ENCODE assay signal across 27 mouse cellular contexts in genomic region chr19:3991562-3991961, GRCm38 (mm10). TPM values are rescaled to one million over a fixed set of nuclear protein-coding genes. Genes with fewer than 3 reads are reported as not detected.
A peak's percentile ranks its signal among the peaks of the same experiment; 100 is the strongest.
DNase-seq lines count a peak whose midpoint lies in the region; ATAC-seq and TF ChIP-seq lines count a peak whose summit lies in the region.
"Had no signal": no experiment of that assay in that cellular context is flagged by ENCODE, and none has a peak within 500 bp of the region (broad histone marks: within the 10 kb centered on the region; RNA-seq: fewer than 3 reads in every experiment).

No protein-coding gene starts in this region.

- no peak for TF ChIP-seq CTCF in kidney, adult 2 months (conservative IDR thresholded peaks at IDR 0.05; ENCODE audit: insufficient read depth, insufficient read length, low read depth, low read length)

- ATAC-seq in hindbrain, embryonic 11.5 days (ENCODE audit: low FRiP score) = no peak
- ATAC-seq in kidney, embryonic 15.5 days (replicated peaks; ENCODE audit: low FRiP score) = no peak
- ATAC-seq: activated CD4-positive, CD25-positive, alpha-beta regulatory T cell, adult 4 months; CD4-positive, CD25-positive, alpha-beta regulatory T cell, adult 4 months; forebrain, embryonic 14.5 days; forebrain, embryonic 16.5 days; Patski had no signal

- no peak overlapping the region for H3K4me3 ChIP-seq in hindbrain, embryonic 10.5 days
- H3K4me3 ChIP-seq in hindbrain, embryonic 11.5 days (ENCODE audit: low read depth, low read length) = no peak overlapping the region
- no peak overlapping the region for H3K4me3 ChIP-seq in kidney, adult 2 months (ENCODE audit: insufficient read depth, low read depth, low read length)
- H3K4me3 ChIP-seq in kidney, embryonic 15.5 days (replicated peaks) = no peak overlapping the region
- H3K4me3 ChIP-seq in embryonic facial prominence, embryonic 10.5 days = no peak overlapping the region
- H3K4me3 ChIP-seq: embryonic facial prominence, embryonic 13.5 days; embryonic facial prominence, embryonic 15.5 days; erythroblast, embryonic 14.5 days; forebrain, embryonic 10.5 days; forebrain, embryonic 12.5 days had no signal

- peaks cover 38% of the 10 kb centered on the region for H3K4me1 ChIP-seq in hindbrain, embryonic 10.5 days (replicated peaks)
- no peaks in the 10 kb centered on the region for H3K4me1 ChIP-seq in hindbrain, embryonic 11.5 days (replicated peaks; ENCODE audit: control insufficient read depth, insufficient read depth, low read length)
- H3K4me1 ChIP-seq in kidney, adult 2 months (ENCODE audit: control insufficient read depth, insufficient read depth, low read length) = peaks cover 4% of the 10 kb centered on the region
- H3K4me1 ChIP-seq in kidney, embryonic 15.5 days = peaks cover 40% of the 10 kb centered on the region
- H3K4me1 ChIP-seq in embryonic facial prominence, embryonic 10.5 days = peaks cover 35% of the 10 kb centered on the region
- H3K4me1 ChIP-seq: forebrain, embryonic 12.5 days had no signal

- no peak for DNase-seq in hindbrain, embryonic 10.5 days (ENCODE audit: low spot score)
- no peak for DNase-seq in hindbrain, embryonic 11.5 days (ENCODE audit: low spot score)
- peak; percentile 57 for DNase-seq in kidney, adult 2 months
- DNase-seq in embryonic facial prominence, embryonic 10.5 days (ENCODE audit: low spot score) = no peak
- DNase-seq: adrenal gland, adult 8-10 months; adrenal gland, postnatal 14 days; adrenal gland, postnatal 36 days; B cell, adult 2 months; cerebellum, adult 11-12 months; cerebellum, adult 2 months; cerebellum, adult 9-10 months; cerebellum, postnatal 10 days; cerebellum, postnatal 25 days had no signal

- WGBS in hindbrain, embryonic 10.5 days = 92% methylated on average over 3 of the region's 3 CpGs
- 96% methylated on average over 3 of the region's 3 CpGs for WGBS in hindbrain, embryonic 11.5 days
- 79% methylated on average over 3 of the region's 3 CpGs for WGBS in kidney, adult 2 months
- 89% methylated on average over 3 of the region's 3 CpGs for WGBS in kidney, embryonic 15.5 days
- WGBS in embryonic facial prominence, embryonic 10.5 days = 95% methylated on average over 3 of the region's 3 CpGs

- H3K27me3 ChIP-seq in hindbrain, embryonic 10.5 days (ENCODE audit: insufficient read depth, poor library complexity, severe bottlenecking) = 0 out of 2 replicates have a peak, but pooled peaks cover 4% of the 10 kb centered on the region
- no peaks in the 10 kb centered on the region for H3K27me3 ChIP-seq in hindbrain, embryonic 11.5 days (ENCODE audit: control insufficient read depth, insufficient read depth, low read length)
- H3K27me3 ChIP-seq in kidney, adult 2 months (replicated peaks; ENCODE audit: control insufficient read depth, insufficient read depth, low read length) = no peaks in the 10 kb centered on the region
- no peaks in the 10 kb centered on the region for H3K27me3 ChIP-seq in kidney, embryonic 15.5 days
- no peaks in the 10 kb centered on the region for H3K27me3 ChIP-seq in embryonic facial prominence, embryonic 10.5 days (replicated peaks; ENCODE audit: low read depth, poor library complexity, severe bottlenecking)
- H3K27me3 ChIP-seq: embryonic facial prominence, embryonic 13.5 days; embryonic facial prominence, embryonic 15.5 days had no signal

- H3K36me3 ChIP-seq in hindbrain, embryonic 10.5 days = no peaks in the 10 kb centered on the region
- H3K36me3 ChIP-seq in hindbrain, embryonic 11.5 days (ENCODE audit: control insufficient read depth, insufficient read depth, low read length) = no peaks in the 10 kb centered on the region
- no peaks in the 10 kb centered on the region; the same call in 1 of the 2 replicates for H3K36me3 ChIP-seq in kidney, adult 2 months (ENCODE audit: control insufficient read depth, insufficient read depth, low read length)
- peaks cover 6% of the 10 kb centered on the region; the same call in 1 of the 2 replicates for H3K36me3 ChIP-seq in kidney, embryonic 15.5 days
- no peaks in the 10 kb centered on the region for H3K36me3 ChIP-seq in embryonic facial prominence, embryonic 10.5 days (replicated peaks)
- H3K36me3 ChIP-seq: embryonic facial prominence, embryonic 13.5 days; embryonic facial prominence, embryonic 15.5 days; forebrain, embryonic 10.5 days; forebrain, embryonic 12.5 days; G1E had no signal

- H3K4me2 ChIP-seq in hindbrain, embryonic 11.5 days (replicated peaks; ENCODE audit: low read depth, low read length) = no peak overlapping the region
- H3K4me2 ChIP-seq in kidney, embryonic 15.5 days = no peak overlapping the region
- H3K4me2 ChIP-seq: embryonic facial prominence, embryonic 13.5 days; embryonic facial prominence, embryonic 15.5 days; forebrain, embryonic 12.5 days had no signal

- H3K27ac ChIP-seq in hindbrain, embryonic 10.5 days = peak overlapping the region; percentile 45; the same call in 1 of the 2 replicates
- H3K27ac ChIP-seq in hindbrain, embryonic 11.5 days (ENCODE audit: low read depth, low read length) = no peak overlapping the region
- no peak overlapping the region for H3K27ac ChIP-seq in kidney, adult 2 months (ENCODE audit: insufficient read depth, low read depth, low read length)
- no peak overlapping the region for H3K27ac ChIP-seq in kidney, embryonic 15.5 days
- H3K27ac ChIP-seq in embryonic facial prominence, embryonic 10.5 days (replicated peaks) = 0 out of 2 replicates have a peak overlapping the region, but pooled peaks have one; percentile 4
- H3K27ac ChIP-seq: embryonic facial prominence, embryonic 13.5 days; embryonic facial prominence, embryonic 15.5 days; forebrain, embryonic 12.5 days had no signal

- no peak overlapping the region for H3K9ac ChIP-seq in hindbrain, embryonic 11.5 days (ENCODE audit: low read depth, low read length)
- no peak overlapping the region for H3K9ac ChIP-seq in kidney, embryonic 15.5 days
- H3K9ac ChIP-seq: embryonic facial prominence, embryonic 15.5 days; forebrain, embryonic 12.5 days had no signal

- TF ChIP-seq POLR2A in kidney, adult 2 months (IDR thresholded peaks at IDR 0.05; ENCODE audit: low read depth, low read length) = no peak

- peaks cover 5% of the 10 kb centered on the region for H3K9me3 ChIP-seq in hindbrain, embryonic 10.5 days
- H3K9me3 ChIP-seq in hindbrain, embryonic 11.5 days (ENCODE audit: control insufficient read depth, low read length) = no peaks in the 10 kb centered on the region
- H3K9me3 ChIP-seq in kidney, embryonic 15.5 days (replicated peaks) = no peaks in the 10 kb centered on the region
- peaks cover 6% of the 10 kb centered on the region; the same call in 1 of the 2 replicates for H3K9me3 ChIP-seq in embryonic facial prominence, embryonic 10.5 days
- H3K9me3 ChIP-seq: embryonic facial prominence, embryonic 13.5 days; embryonic facial prominence, embryonic 15.5 days; G1E had no signal

RNA-seq across cellular contexts. Expression of gene Tbx10, which starts 1.0 kb away (rescaled TPM):
- 0.88 and 2.6 TPM in 2 replicates for polyA plus RNA-seq in hindbrain, embryonic 10.5 days (2016; fragmentation: Nextera tagmentation; extraction: Ambion mirVana)
- polyA plus RNA-seq in hindbrain, embryonic 11.5 days (2014; fragmentation: Nextera tagmentation; extraction: Ambion mirVana) = 0.70 and 2.3 TPM in 2 replicates
- polyA plus RNA-seq in kidney, adult 2 months (2012; rRNA removed) = 0.31 and 0.75 TPM in 2 replicates
- 0.75 and 1.5 TPM in 2 replicates for polyA plus RNA-seq in kidney, embryonic 15.5 days (2015; fragmentation: Nextera tagmentation; extraction: Ambion mirVana)
- polyA plus RNA-seq in embryonic facial prominence, embryonic 10.5 days (2016; fragmentation: Nextera tagmentation; extraction: Ambion mirVana) = 0.21 and 1.0 TPM in 2 replicates
- polyA plus RNA-seq: activated CD4-positive, CD25-positive, alpha-beta regulatory T cell, adult 4 months; CD4-positive, CD25-positive, alpha-beta regulatory T cell, adult 4 months; cortical plate, adult 2 months; embryonic facial prominence, embryonic 11.5 days; embryonic facial prominence, embryonic 13.5 days; embryonic facial prominence, embryonic 15.5 days; erythroblast, embryonic 14.5 days; forebrain, embryonic 10.5 days; forebrain, embryonic 12.5 days; forebrain, embryonic 14.5 days; forebrain, embryonic 16.5 days; G1E had no signal

RNA-seq across cellular contexts. Expression of gene Acy3, which starts 5.2 kb away (rescaled TPM):
- 2.6 and 2.9 TPM in 2 replicates for polyA plus RNA-seq in hindbrain, embryonic 10.5 days (2016; fragmentation: Nextera tagmentation; extraction: Ambion mirVana)
- 2.5 and 2.8 TPM in 2 replicates for polyA plus RNA-seq in hindbrain, embryonic 11.5 days (2014; fragmentation: Nextera tagmentation; extraction: Ambion mirVana)
- polyA plus RNA-seq in kidney, adult 2 months (2012; rRNA removed) = 1,670 and 2,218 TPM in 2 replicates
- polyA plus RNA-seq in kidney, embryonic 15.5 days (2015; fragmentation: Nextera tagmentation; extraction: Ambion mirVana) = 28.6 and 35.0 TPM in 2 replicates
- 3.1 and 3.2 TPM in 2 replicates for polyA plus RNA-seq in embryonic facial prominence, embryonic 10.5 days (2016; fragmentation: Nextera tagmentation; extraction: Ambion mirVana)
- polyA plus RNA-seq: erythroblast, embryonic 14.5 days had no signal

RNA-seq across cellular contexts. Expression of gene Nudt8, which starts 8.8 kb away (rescaled TPM):
- polyA plus RNA-seq in hindbrain, embryonic 10.5 days (2016; fragmentation: Nextera tagmentation; extraction: Ambion mirVana) = 20.1 and 22.6 TPM in 2 replicates
- polyA plus RNA-seq in hindbrain, embryonic 11.5 days (2014; fragmentation: Nextera tagmentation; extraction: Ambion mirVana) = 14.6 and 19.5 TPM in 2 replicates
- polyA plus RNA-seq in kidney, adult 2 months (2012; rRNA removed) = 19.9 and 20.9 TPM in 2 replicates
- polyA plus RNA-seq in kidney, embryonic 15.5 days (2015; fragmentation: Nextera tagmentation; extraction: Ambion mirVana) = 31.2 and 36.2 TPM in 2 replicates
- 30.6 and 31.6 TPM in 2 replicates for polyA plus RNA-seq in embryonic facial prominence, embryonic 10.5 days (2016; fragmentation: Nextera tagmentation; extraction: Ambion mirVana)

RNA-seq across cellular contexts. Expression of gene Gm49405, which starts 8.9 kb away (rescaled TPM):
- 3.0 and 3.1 TPM in 2 replicates for polyA plus RNA-seq in hindbrain, embryonic 10.5 days (2016; fragmentation: Nextera tagmentation; extraction: Ambion mirVana)
- 1.5 and 1.6 TPM in 2 replicates for polyA plus RNA-seq in hindbrain, embryonic 11.5 days (2014; fragmentation: Nextera tagmentation; extraction: Ambion mirVana)
- 1.2 and 1.7 TPM in 2 replicates for polyA plus RNA-seq in kidney, adult 2 months (2012; rRNA removed)
- polyA plus RNA-seq in kidney, embryonic 15.5 days (2015; fragmentation: Nextera tagmentation; extraction: Ambion mirVana) = 3.3 and 4.1 TPM in 2 replicates
- 4.5 and 4.6 TPM in 2 replicates for polyA plus RNA-seq in embryonic facial prominence, embryonic 10.5 days (2016; fragmentation: Nextera tagmentation; extraction: Ambion mirVana)

RNA-seq across cellular contexts. Expression of gene Doc2g, which starts 11.6 kb away (rescaled TPM):
- 3.0 and 3.8 TPM in 2 replicates for polyA plus RNA-seq in hindbrain, embryonic 10.5 days (2016; fragmentation: Nextera tagmentation; extraction: Ambion mirVana)
- polyA plus RNA-seq in hindbrain, embryonic 11.5 days (2014; fragmentation: Nextera tagmentation; extraction: Ambion mirVana) = 1.5 and 1.9 TPM in 2 replicates
- 5.1 and 5.5 TPM in 2 replicates for polyA plus RNA-seq in kidney, adult 2 months (2012; rRNA removed)
- polyA plus RNA-seq in kidney, embryonic 15.5 days (2015; fragmentation: Nextera tagmentation; extraction: Ambion mirVana) = 5.0 and 5.1 TPM in 2 replicates
- polyA plus RNA-seq in embryonic facial prominence, embryonic 10.5 days (2016; fragmentation: Nextera tagmentation; extraction: Ambion mirVana) = 4.7 and 5.7 TPM in 2 replicates

Comparison
In these comparisons a context has a peak if more than half of its experiments do, and no peak if none do; other contexts are left out.
1. H3K27ac ChIP-seq: peak in hindbrain, embryonic 10.5 days (single experiment) and embryonic facial prominence, embryonic 10.5 days (single experiment); none in hindbrain, embryonic 11.5 days (single experiment), kidney, adult 2 months (single experiment) and kidney, embryonic 15.5 days (single experiment).
2. RNA of gene Acy3, which starts 5.2 kb away (polyA plus RNA-seq): 1,670 to 2,218 TPM in kidney, adult 2 months; 28.6 to 35.0 TPM in kidney, embryonic 15.5 days, 3.1 to 3.2 TPM in embryonic facial prominence, embryonic 10.5 days, 2.6 to 2.9 TPM in hindbrain, embryonic 10.5 days and 2.5 to 2.8 TPM in hindbrain, embryonic 11.5 days; every median in the first group is over 10 times any median in the second.